In the genomic region with DNA sequence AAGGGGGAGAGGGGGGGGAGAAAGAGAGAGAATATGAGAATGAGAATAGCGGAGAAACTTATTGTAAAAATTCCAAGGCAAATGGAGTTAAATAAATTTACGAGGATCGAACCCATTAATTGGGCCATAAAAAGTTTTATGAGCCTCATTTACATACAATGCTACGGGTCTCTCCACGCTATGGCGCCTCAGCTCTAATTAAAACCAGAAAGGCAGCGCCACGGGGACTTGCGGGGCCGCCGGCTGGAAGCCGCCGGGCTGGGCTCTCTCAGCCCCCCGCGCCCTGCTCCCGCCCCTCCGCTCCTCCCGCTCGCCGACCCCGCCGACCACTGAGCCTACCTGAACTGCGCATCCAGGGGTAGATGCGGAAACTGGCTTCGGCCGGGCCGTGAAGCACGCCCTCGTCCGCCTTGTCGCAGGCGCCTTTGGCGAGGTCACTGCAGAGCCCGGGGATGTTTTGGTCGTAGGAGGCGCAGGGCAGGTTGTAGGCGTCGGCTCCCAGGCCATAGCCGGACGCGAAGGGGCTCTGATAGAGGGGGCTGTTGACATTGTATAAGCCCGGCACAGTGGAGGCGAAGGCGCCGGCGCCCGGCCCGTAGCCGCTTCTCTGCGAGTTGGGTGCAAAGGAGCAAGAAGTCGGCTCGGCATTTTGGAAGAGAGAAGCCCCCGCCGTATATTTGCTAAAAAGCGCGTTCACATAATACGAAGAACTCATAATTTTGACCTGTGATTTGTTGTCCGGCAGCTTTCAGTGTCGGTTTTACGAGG, we compare ENCODE assay signal across 8 mouse cellular contexts. TPM values are rescaled to one million over a fixed set of nuclear protein-coding genes. Genes with fewer than 3 reads are reported as not detected.
DNase-seq lines count a peak whose midpoint lies in the region; ATAC-seq and TF ChIP-seq lines count a peak whose summit lies in the region.

No protein-coding gene starts in this region.

- no peak for TF ChIP-seq CTCF in thymus, adult 2 months (IDR thresholded peaks at IDR 0.05; ENCODE audit: borderline replicate concordance, control insufficient read depth, extremely low read depth, insufficient read depth, low read length, poor library complexity)

- peak overlapping the region; percentile 58 for H3K4me3 ChIP-seq in thymus, adult 2 months (ENCODE audit: control insufficient read depth, insufficient read depth, low read length)
- peak overlapping the region; percentile 24 for H3K4me3 ChIP-seq in forebrain, embryonic 16.5 days (replicated peaks; ENCODE audit: low read length)
- H3K4me3 ChIP-seq in neural tube, embryonic 12.5 days = peak overlapping the region; percentile 82

- H3K9ac ChIP-seq in forebrain, embryonic 16.5 days (replicated peaks; ENCODE audit: low read depth, low read length) = no peak overlapping the region
- peak overlapping the region; percentile 100 for H3K9ac ChIP-seq in neural tube, embryonic 12.5 days

- H3K4me2 ChIP-seq in forebrain, embryonic 16.5 days (ENCODE audit: low read length) = peak overlapping the region; percentile 39
- peak overlapping the region; percentile 99 for H3K4me2 ChIP-seq in neural tube, embryonic 12.5 days (replicated peaks)

- peaks cover 29% of the 10 kb centered on the region for H3K27me3 ChIP-seq in thymus, adult 2 months (ENCODE audit: control insufficient read depth, insufficient read depth, low read length)
- peaks cover 94% of the 10 kb centered on the region for H3K27me3 ChIP-seq in forebrain, embryonic 16.5 days (replicated peaks; ENCODE audit: control insufficient read depth, insufficient read depth, low read length)
- H3K27me3 ChIP-seq in neural tube, embryonic 12.5 days (replicated peaks) = no peaks in the 10 kb centered on the region

- no peak overlapping the region for H3K27ac ChIP-seq in thymus, adult 2 months (ENCODE audit: control insufficient read depth, insufficient read depth, low read length)
- H3K27ac ChIP-seq in forebrain, embryonic 16.5 days (ENCODE audit: low read length) = no peak overlapping the region
- peak overlapping the region; percentile 99 for H3K27ac ChIP-seq in neural tube, embryonic 12.5 days

- no peak for ATAC-seq in forebrain, embryonic 16.5 days
- ATAC-seq in neural tube, embryonic 12.5 days (ENCODE audit: low FRiP score, low read depth) = peak; percentile 11; the same call in 1 of the 2 replicates
- no peak for ATAC-seq in activated CD4-positive, CD25-positive, alpha-beta regulatory T cell, adult 4 months

- DNase-seq in thymus, adult 2 months = no peak
- no peak for DNase-seq in thymus, postnatal 0 days (ENCODE audit: low spot score)
- peak; percentile 58 to 78 for DNase-seq in kidney, postnatal 25 days
- DNase-seq in right cerebral cortex, adult 18-20 months = no peak
- no peak for DNase-seq in left cerebral cortex, adult 9 months (ENCODE audit: low spot score in 2 of 2)

- no peaks in the 10 kb centered on the region for H3K9me3 ChIP-seq in forebrain, embryonic 16.5 days (ENCODE audit: control insufficient read depth, low read length)
- no peaks in the 10 kb centered on the region for H3K9me3 ChIP-seq in neural tube, embryonic 12.5 days

- no peak for TF ChIP-seq POLR2A in thymus, adult 2 months (IDR thresholded peaks at IDR 0.05; ENCODE audit: control insufficient read depth, extremely low read depth, insufficient read depth, low read length, poor library complexity)

- H3K4me1 ChIP-seq in thymus, adult 2 months (replicated peaks; ENCODE audit: control insufficient read depth, insufficient read depth, low read length) = peaks cover 23% of the 10 kb centered on the region
- H3K4me1 ChIP-seq in forebrain, embryonic 16.5 days (replicated peaks; ENCODE audit: control insufficient read depth, insufficient read depth, low read length) = peaks cover 15% of the 10 kb centered on the region
- peaks cover 42% of the 10 kb centered on the region for H3K4me1 ChIP-seq in neural tube, embryonic 12.5 days

- under 1% methylated on average over 58 of the region's 60 CpGs for WGBS in thymus, adult 2 months
- WGBS in forebrain, embryonic 16.5 days = 2% methylated on average over 60 of the region's 60 CpGs
- 1% methylated on average over 60 of the region's 60 CpGs for WGBS in neural tube, embryonic 12.5 days

- no peaks in the 10 kb centered on the region for H3K36me3 ChIP-seq in thymus, adult 2 months (ENCODE audit: control insufficient read depth, insufficient read depth, low read length)
- no peaks in the 10 kb centered on the region for H3K36me3 ChIP-seq in forebrain, embryonic 16.5 days (ENCODE audit: control insufficient read depth, insufficient read depth)
- H3K36me3 ChIP-seq in neural tube, embryonic 12.5 days = no peaks in the 10 kb centered on the region

RNA-seq across cellular contexts. Expression of a gene that starts 3.7 kb away (rescaled TPM):
- 0.24 and 0.26 TPM in 2 replicates for polyA plus RNA-seq in thymus, adult 2 months (2012; rRNA removed)
- polyA plus RNA-seq in thymus, postnatal 0 days (2015; fragmentation: Nextera tagmentation; extraction: Ambion mirVana) = not detected in 2 replicates
- not detected in 2 replicates for polyA plus RNA-seq in forebrain, embryonic 16.5 days (2015; fragmentation: Nextera tagmentation; extraction: Ambion mirVana)
- not detected in 2 replicates for polyA plus RNA-seq in neural tube, embryonic 12.5 days (2016; fragmentation: Nextera tagmentation; extraction: Ambion mirVana)
- polyA plus RNA-seq in activated CD4-positive, CD25-positive, alpha-beta regulatory T cell, adult 4 months (2017; shearing (Covaris generic)) = not detected

RNA-seq across cellular contexts. Expression of a gene that starts 3.7 kb away (rescaled TPM):
- polyA plus RNA-seq in thymus, adult 2 months (2012; rRNA removed) = 3.5 and 3.6 TPM in 2 replicates
- polyA plus RNA-seq in thymus, postnatal 0 days (2015; fragmentation: Nextera tagmentation; extraction: Ambion mirVana) = 1.1 and 1.2 TPM in 2 replicates
- not detected in 2 replicates for polyA plus RNA-seq in forebrain, embryonic 16.5 days (2015; fragmentation: Nextera tagmentation; extraction: Ambion mirVana)
- polyA plus RNA-seq in neural tube, embryonic 12.5 days (2016; fragmentation: Nextera tagmentation; extraction: Ambion mirVana) = 21.1 and 25.1 TPM in 2 replicates
- under 1 TPM in 1 of 2 experiments, not detected in 1; 0.21 TPM for polyA plus RNA-seq in activated CD4-positive, CD25-positive, alpha-beta regulatory T cell, adult 4 months (2017; shearing (Covaris generic))

RNA-seq across cellular contexts. Expression of a gene that starts 4.8 kb away (rescaled TPM):
- 2.5 and 3.4 TPM in 2 replicates for polyA plus RNA-seq in thymus, adult 2 months (2012; rRNA removed)
- 0.71 and 1.4 TPM in 2 replicates for polyA plus RNA-seq in thymus, postnatal 0 days (2015; fragmentation: Nextera tagmentation; extraction: Ambion mirVana)
- not detected in 2 replicates for polyA plus RNA-seq in forebrain, embryonic 16.5 days (2015; fragmentation: Nextera tagmentation; extraction: Ambion mirVana)
- polyA plus RNA-seq in neural tube, embryonic 12.5 days (2016; fragmentation: Nextera tagmentation; extraction: Ambion mirVana) = 81.2 and 102 TPM in 2 replicates
- polyA plus RNA-seq in activated CD4-positive, CD25-positive, alpha-beta regulatory T cell, adult 4 months (2017; shearing (Covaris generic)) = not detected

RNA-seq across cellular contexts. Expression of a gene that starts 8.4 kb away (rescaled TPM):
- polyA plus RNA-seq in thymus, adult 2 months (2012; rRNA removed) = 0.39 and 0.46 TPM in 2 replicates
- not detected in 2 replicates for polyA plus RNA-seq in thymus, postnatal 0 days (2015; fragmentation: Nextera tagmentation; extraction: Ambion mirVana)
- not detected in 2 replicates for polyA plus RNA-seq in forebrain, embryonic 16.5 days (2015; fragmentation: Nextera tagmentation; extraction: Ambion mirVana)
- polyA plus RNA-seq in neural tube, embryonic 12.5 days (2016; fragmentation: Nextera tagmentation; extraction: Ambion mirVana) = 34.7 and 34.9 TPM in 2 replicates
- polyA plus RNA-seq in activated CD4-positive, CD25-positive, alpha-beta regulatory T cell, adult 4 months (2017; shearing (Covaris generic)) = not detected

RNA-seq across cellular contexts. Expression of a gene that starts 12.5 kb away (rescaled TPM):
- 1.1 and 1.5 TPM in 2 replicates for polyA plus RNA-seq in thymus, adult 2 months (2012; rRNA removed)
- 0.06 and 0.21 TPM in 2 replicates for polyA plus RNA-seq in thymus, postnatal 0 days (2015; fragmentation: Nextera tagmentation; extraction: Ambion mirVana)
- not detected in 2 replicates for polyA plus RNA-seq in forebrain, embryonic 16.5 days (2015; fragmentation: Nextera tagmentation; extraction: Ambion mirVana)
- polyA plus RNA-seq in neural tube, embryonic 12.5 days (2016; fragmentation: Nextera tagmentation; extraction: Ambion mirVana) = 72.6 and 76.1 TPM in 2 replicates
- polyA plus RNA-seq in activated CD4-positive, CD25-positive, alpha-beta regulatory T cell, adult 4 months (2017; shearing (Covaris generic)) = not detected

Comparison
In these comparisons a context has a peak if more than half of its experiments do, and no peak if none do; other contexts are left out.
1. DNase-seq: peak in kidney, postnatal 25 days (2 of 2); none in thymus, adult 2 months (single experiment), thymus, postnatal 0 days (single experiment), right cerebral cortex, adult 18-20 months (single experiment) and left cerebral cortex, adult 9 months (0 of 2).
2. H3K4me3 ChIP-seq: peak in every context shown above with its lines; median percentile 82 in neural tube, embryonic 12.5 days; 58 in thymus, adult 2 months; 24 in forebrain, embryonic 16.5 days.
3. RNA of a gene that starts 4.8 kb away (polyA plus RNA-seq): 81.2 to 102 TPM in neural tube, embryonic 12.5 days; 2.5 to 3.4 TPM in thymus, adult 2 months, 0.71 to 1.4 TPM in thymus, postnatal 0 days, not detected in forebrain, embryonic 16.5 days and not detected in activated CD4-positive, CD25-positive, alpha-beta regulatory T cell, adult 4 months; every median in the first group is over 10 times any median in the second.